ENCODE assay signal across 14 mouse cellular contexts in the genomic region with DNA sequence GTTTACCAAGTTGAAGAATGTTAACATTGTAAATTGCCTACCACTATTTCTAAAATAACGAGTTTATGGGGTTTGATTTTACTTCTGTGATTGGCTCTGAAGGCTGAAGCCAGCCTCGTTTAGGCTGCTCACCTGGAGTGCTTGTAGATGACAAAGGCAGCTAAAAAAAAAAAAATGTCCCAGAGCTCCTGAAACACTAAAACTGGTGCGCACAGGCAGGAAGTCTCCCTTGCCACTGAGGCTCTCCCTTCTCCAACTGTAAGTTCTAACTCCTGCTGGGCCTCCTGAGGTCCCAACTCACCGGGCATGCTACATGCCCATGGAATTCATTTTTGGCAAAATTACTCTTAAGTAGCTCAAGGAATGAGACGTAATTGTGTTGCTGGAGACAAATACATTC. TPM values are rescaled to one million over a fixed set of nuclear protein-coding genes. Genes with fewer than 3 reads are reported as not detected.
A peak's percentile ranks its signal among the peaks of the same experiment; 100 is the strongest.
DNase-seq lines count a peak whose midpoint lies in the region; ATAC-seq and TF ChIP-seq lines count a peak whose summit lies in the region.
"Had no signal": no experiment of that assay in that cellular context is flagged by ENCODE, and none has a peak within 500 bp of the region (broad histone marks: within the 10 kb centered on the region; RNA-seq: fewer than 3 reads in every experiment).

No protein-coding gene starts in this region.

- TF ChIP-seq EP300 in liver, postnatal 0 days (IDR thresholded peaks at IDR 0.05; ENCODE audit: low read depth): no peak

- H3K27ac ChIP-seq in forebrain, postnatal 0 days (ENCODE audit: low read depth, low read length): peak overlapping the region; percentile 62
- H3K27ac ChIP-seq in forebrain, embryonic 10.5 days: no peak overlapping the region
- H3K27ac ChIP-seq in liver, postnatal 0 days (ENCODE audit: low read depth): no peak overlapping the region
- no peak overlapping the region for H3K27ac ChIP-seq in cerebellum, adult 2 months (ENCODE audit: insufficient read depth, low read length)
- H3K27ac ChIP-seq: kidney, postnatal 0 days; limb, embryonic 15.5 days had no signal

- H3K4me3 ChIP-seq in forebrain, postnatal 0 days (ENCODE audit: low read depth, low read length): no peak overlapping the region
- H3K4me3 ChIP-seq in forebrain, embryonic 10.5 days: no peak overlapping the region
- H3K4me3 ChIP-seq in liver, postnatal 0 days (ENCODE audit: low read depth, low read length): no peak overlapping the region
- no peak overlapping the region for H3K4me3 ChIP-seq in cerebellum, adult 2 months (replicated peaks; ENCODE audit: insufficient read depth, low read depth, low read length)
- H3K4me3 ChIP-seq: limb, embryonic 15.5 days; midbrain, embryonic 12.5 days had no signal

- H3K4me1 ChIP-seq in forebrain, postnatal 0 days (ENCODE audit: insufficient read depth): peaks cover 6% of the 10 kb centered on the region; the same call in 1 of the 2 replicates
- peaks cover 6% of the 10 kb centered on the region; the same call in 1 of the 2 replicates for H3K4me1 ChIP-seq in forebrain, embryonic 10.5 days
- peaks cover 9% of the 10 kb centered on the region for H3K4me1 ChIP-seq in liver, postnatal 0 days (ENCODE audit: insufficient read depth)
- no peaks in the 10 kb centered on the region for H3K4me1 ChIP-seq in cerebellum, adult 2 months (ENCODE audit: control insufficient read depth, insufficient read depth, low read length)
- H3K4me1 ChIP-seq: limb, embryonic 15.5 days had no signal

- ATAC-seq in forebrain, postnatal 0 days: no peak
- no peak for ATAC-seq in liver, postnatal 0 days

- no peak overlapping the region for H3K9ac ChIP-seq in forebrain, postnatal 0 days
- no peak overlapping the region for H3K9ac ChIP-seq in liver, postnatal 0 days (replicated peaks)
- H3K9ac ChIP-seq: limb, embryonic 15.5 days; midbrain, embryonic 12.5 days had no signal

- H3K27me3 ChIP-seq in forebrain, postnatal 0 days (ENCODE audit: insufficient read depth, low read length): no peaks in the 10 kb centered on the region
- no peaks in the 10 kb centered on the region for H3K27me3 ChIP-seq in forebrain, embryonic 10.5 days (ENCODE audit: poor library complexity, severe bottlenecking)
- H3K27me3 ChIP-seq in liver, postnatal 0 days (ENCODE audit: insufficient read depth, low read length): no peaks in the 10 kb centered on the region
- H3K27me3 ChIP-seq in cerebellum, adult 2 months (ENCODE audit: control insufficient read depth, insufficient read depth, low read length): no peaks in the 10 kb centered on the region
- H3K27me3 ChIP-seq: limb, embryonic 15.5 days; midbrain, embryonic 12.5 days had no signal

- no peak for TF ChIP-seq POLR2A in cerebellum, adult 2 months (IDR thresholded peaks at IDR 0.05; ENCODE audit: borderline replicate concordance, insufficient read depth, low read length)

- no peak for DNase-seq in forebrain, postnatal 0 days
- no peak for DNase-seq in forebrain, embryonic 10.5 days (ENCODE audit: extremely low spot score, low spot score)
- no peak for DNase-seq in liver, postnatal 0 days
- DNase-seq in liver: no peak
- DNase-seq in thymus, postnatal 10 days (ENCODE audit: low spot score in 2 of 2): peak; percentile 28 to 29
- no peak for DNase-seq in thymus, postnatal 25 days
- no peak for DNase-seq in cerebellum, adult 2 months
- DNase-seq: cerebellum, adult 11 months; cerebellum, postnatal 36 days; lung, adult 2 months; right cerebral cortex, postnatal 14 days had no signal

- H3K9me3 ChIP-seq in forebrain, postnatal 0 days (ENCODE audit: low read length): no peaks in the 10 kb centered on the region
- H3K9me3 ChIP-seq in forebrain, embryonic 10.5 days: no peaks in the 10 kb centered on the region
- H3K9me3 ChIP-seq in liver, postnatal 0 days (ENCODE audit: low read length): no peaks in the 10 kb centered on the region
- H3K9me3 ChIP-seq: limb, embryonic 15.5 days; midbrain, embryonic 12.5 days had no signal

- TF ChIP-seq CTCF in forebrain, postnatal 0 days (IDR thresholded peaks at IDR 0.05; ENCODE audit: low read depth): no peak
- no peak for TF ChIP-seq CTCF in liver, postnatal 0 days (IDR thresholded peaks at IDR 0.05; ENCODE audit: low read depth)
- no peak for TF ChIP-seq CTCF in cerebellum, adult 2 months (IDR thresholded peaks at IDR 0.05; ENCODE audit: borderline replicate concordance, insufficient read depth, low read depth, low read length)

- 44% methylated on average over 5 of the region's 5 CpGs for WGBS in forebrain, postnatal 0 days
- 83% methylated on average over 5 of the region's 5 CpGs for WGBS in forebrain, embryonic 10.5 days
- WGBS in liver, postnatal 0 days (ENCODE audit: insufficient replicate concordance): 69% methylated on average over 5 of the region's 5 CpGs
- WGBS in cerebellum, adult 2 months: 69% methylated on average over 5 of the region's 5 CpGs

- H3K36me3 ChIP-seq in forebrain, postnatal 0 days (ENCODE audit: insufficient read depth): peaks cover 4% of the 10 kb centered on the region; the same call in 1 of the 2 replicates
- peaks cover 71% of the 10 kb centered on the region for H3K36me3 ChIP-seq in forebrain, embryonic 10.5 days (replicated peaks)
- H3K36me3 ChIP-seq in liver, postnatal 0 days (replicated peaks; ENCODE audit: insufficient read depth, low read length): peaks cover 36% of the 10 kb centered on the region

- H3K4me2 ChIP-seq in forebrain, postnatal 0 days (ENCODE audit: low read depth): no peak overlapping the region
- peak overlapping the region; percentile 48; the same call in 1 of the 2 replicates for H3K4me2 ChIP-seq in liver, postnatal 0 days (ENCODE audit: low read depth, low read length)
- H3K4me2 ChIP-seq: limb, embryonic 15.5 days; midbrain, embryonic 12.5 days had no signal

RNA-seq across cellular contexts. Expression of a gene that starts 28.9 kb away (rescaled TPM):
- 41.6 and 58.5 TPM in 2 replicates for total RNA-seq in forebrain, postnatal 0 days (2014; rRNA removed)
- polyA plus RNA-seq in forebrain, postnatal 0 days (2015; fragmentation: Nextera tagmentation; extraction: Ambion mirVana): 50.1 and 54.1 TPM in 2 replicates
- 194 and 213 TPM in 2 replicates for polyA plus RNA-seq in forebrain, embryonic 10.5 days (2016; fragmentation: Nextera tagmentation; extraction: Ambion mirVana)
- polyA plus RNA-seq in liver, postnatal 0 days (2015; fragmentation: Nextera tagmentation; extraction: Ambion mirVana): 43.5 and 49.3 TPM in 2 replicates
- 59.3 and 64.2 TPM in 2 replicates for polyA plus RNA-seq in cerebellum, adult 2 months (2012; rRNA removed)

RNA-seq across cellular contexts. Expression of a gene that starts 29.0 kb away (rescaled TPM):
- 20.8 and 28.8 TPM in 2 replicates for total RNA-seq in forebrain, postnatal 0 days (2014; rRNA removed)
- polyA plus RNA-seq in forebrain, postnatal 0 days (2015; fragmentation: Nextera tagmentation; extraction: Ambion mirVana): 13.9 and 21.5 TPM in 2 replicates
- polyA plus RNA-seq in forebrain, embryonic 10.5 days (2016; fragmentation: Nextera tagmentation; extraction: Ambion mirVana): 18.5 and 20.4 TPM in 2 replicates
- polyA plus RNA-seq in liver, postnatal 0 days (2015; fragmentation: Nextera tagmentation; extraction: Ambion mirVana): 3.1 TPM in 2 replicates
- polyA plus RNA-seq in cerebellum, adult 2 months (2012; rRNA removed): 9.1 and 9.2 TPM in 2 replicates

Comparison
In these comparisons a context has a peak if more than half of its experiments do, and no peak if none do; other contexts are left out.
1. DNase-seq: peak in thymus, postnatal 10 days (2 of 2); none in forebrain, postnatal 0 days (single experiment), forebrain, embryonic 10.5 days (single experiment), liver, postnatal 0 days (single experiment), liver (single experiment), thymus, postnatal 25 days (single experiment) and cerebellum, adult 2 months (0 of 2).